Mouse (Mus musculus) lung, postnatal 10 days (tissue): ENCODE measurements around the gene Pcyt1a.
A peak's percentile ranks its signal among the peaks of the same experiment; 100 is the strongest.
"Not testable (repeated sequence)": the region's sequence is repeated elsewhere in the genome, so short reads cannot be mapped to it uniquely, and the experiment has no call there.

Experiments used
- DNase-seq: peaks from one replicate; pipeline ENCODE4 v3.0.0; 2021

Gene Pcyt1a

DNA sequence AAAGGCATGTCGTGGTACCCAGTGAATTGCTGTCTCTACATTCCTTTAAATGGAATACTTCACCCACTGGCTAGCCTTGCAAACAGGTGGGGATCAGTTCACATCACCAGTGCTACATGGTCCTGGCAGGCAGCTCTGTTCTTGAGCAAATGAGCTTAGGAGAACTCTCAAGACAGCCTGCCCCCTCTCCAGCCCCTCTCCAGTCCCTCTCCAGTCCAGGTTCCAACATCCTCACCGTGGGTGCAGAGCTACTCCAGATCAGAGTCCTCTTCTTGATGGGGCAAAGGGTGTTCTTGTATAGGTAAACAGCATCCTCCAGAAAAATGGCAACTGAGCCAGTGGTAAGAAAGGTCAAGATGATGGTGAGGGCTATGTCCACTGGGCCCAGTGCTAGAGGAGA, 48.7 kb downstream of the Pcyt1a start:
- DNase-seq, result no peak

DNA sequence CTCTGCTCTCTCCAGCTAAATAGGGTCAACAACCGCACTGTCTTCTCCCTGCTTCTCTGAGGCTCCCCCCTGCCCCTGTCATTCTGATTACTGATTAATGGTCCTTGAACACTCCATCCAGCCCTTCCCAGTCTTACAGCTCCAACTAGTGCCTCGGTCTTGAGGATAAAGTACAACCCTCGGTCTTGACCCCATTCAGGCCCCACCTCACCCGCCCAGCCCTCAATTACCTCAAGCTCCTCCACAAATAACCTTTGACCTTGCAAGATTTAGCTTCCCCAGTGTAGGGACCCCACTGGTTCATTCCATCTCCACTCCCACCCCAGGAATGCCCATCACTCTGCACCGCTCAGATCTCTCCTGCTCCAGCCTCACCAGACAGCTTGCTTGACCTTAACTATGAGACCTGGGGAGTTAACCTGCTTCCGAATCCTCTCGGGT, 53.7 kb downstream of the Pcyt1a start:
- DNase-seq, result no peak

DNA sequence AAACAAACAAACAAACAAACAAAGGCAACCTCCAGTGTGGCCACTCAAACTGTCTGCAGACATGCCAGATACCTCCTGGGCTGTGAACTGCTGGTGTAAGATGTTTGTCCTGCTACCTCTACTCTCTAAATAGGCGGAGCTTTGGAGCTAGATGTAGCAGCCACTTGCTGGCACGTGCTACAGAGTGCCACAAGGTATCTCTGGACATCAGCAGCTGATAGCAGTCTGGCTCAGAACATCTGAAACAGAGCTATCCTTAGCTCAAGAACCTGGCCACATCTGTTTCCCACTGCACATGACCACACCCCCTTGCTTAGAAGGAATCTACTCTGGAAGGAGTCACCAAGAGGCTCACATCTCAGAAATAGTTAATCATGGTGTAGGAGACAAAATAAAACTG, 54.5 kb downstream of the Pcyt1a start:
- no peak for DNase-seq

DNA sequence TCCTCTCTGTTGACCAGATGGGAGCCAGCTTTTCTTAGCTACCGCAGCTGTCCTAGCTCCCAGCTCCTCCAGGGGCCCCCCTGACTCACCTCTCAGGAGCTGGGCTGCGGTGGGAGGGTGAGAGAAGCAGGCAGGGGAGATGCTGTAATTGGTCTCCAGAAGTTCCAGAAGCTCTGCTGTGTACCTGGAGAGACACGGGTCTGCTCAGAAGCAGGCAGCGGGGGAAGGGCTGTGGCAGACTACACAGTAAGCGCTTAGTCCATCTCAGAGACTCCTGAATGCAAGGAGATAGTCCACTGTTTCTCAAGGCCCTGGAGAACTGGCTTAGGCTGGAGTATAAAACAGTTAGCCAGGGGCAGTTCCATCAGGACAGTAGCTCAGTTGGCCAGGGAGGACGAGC, 55.3 kb downstream of the Pcyt1a start:
- DNase-seq, result no peak

DNA sequence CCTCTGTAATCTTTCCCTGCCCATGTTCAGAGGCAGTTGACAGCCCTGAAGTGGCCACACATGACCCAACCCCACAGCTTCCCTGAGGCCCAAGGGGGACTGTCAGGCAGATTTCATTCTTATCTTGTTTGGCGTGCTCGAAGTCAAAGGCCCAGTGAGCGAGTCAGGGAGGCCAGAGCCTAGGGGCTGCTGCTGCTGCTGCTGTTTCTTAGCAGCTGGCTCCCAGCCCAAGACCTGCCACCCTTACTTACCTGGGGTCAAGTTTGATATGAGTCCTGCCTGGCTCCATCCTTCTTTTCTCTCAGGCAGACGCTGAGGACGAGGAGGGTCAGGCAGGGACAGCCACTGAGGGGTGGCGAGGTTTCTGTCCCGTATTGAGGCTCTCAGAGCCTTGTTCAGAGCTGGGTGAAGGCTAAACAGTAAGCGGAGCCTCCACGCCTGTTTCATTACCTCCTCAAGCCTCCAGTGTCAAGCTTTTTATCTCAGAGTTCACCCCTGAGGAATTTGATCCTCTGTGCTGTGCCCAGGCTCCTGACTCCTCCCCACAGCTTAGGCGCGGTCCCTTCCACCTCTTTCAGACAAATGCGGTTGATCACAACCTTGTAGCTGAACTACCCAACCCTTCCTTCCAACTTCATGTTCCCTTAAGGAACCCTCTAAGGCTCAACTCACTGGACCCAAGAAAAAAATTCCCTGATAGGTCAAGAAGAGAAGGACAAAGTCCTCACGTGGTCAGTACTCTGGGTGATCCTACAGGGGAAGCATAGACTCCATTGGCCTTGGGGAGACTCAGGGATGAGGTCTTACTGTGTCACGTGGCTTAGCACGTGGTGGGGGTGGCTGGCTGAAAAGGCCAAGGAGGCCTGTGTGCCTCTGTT, 56.8 kb downstream of the Pcyt1a start, which contains the start of gene Slc51a:
Gene Slc51a, minus strand, starts transcription at position 646 of the 878 bp plus-strand sequence.
- DNase-seq, result no peak

DNA sequence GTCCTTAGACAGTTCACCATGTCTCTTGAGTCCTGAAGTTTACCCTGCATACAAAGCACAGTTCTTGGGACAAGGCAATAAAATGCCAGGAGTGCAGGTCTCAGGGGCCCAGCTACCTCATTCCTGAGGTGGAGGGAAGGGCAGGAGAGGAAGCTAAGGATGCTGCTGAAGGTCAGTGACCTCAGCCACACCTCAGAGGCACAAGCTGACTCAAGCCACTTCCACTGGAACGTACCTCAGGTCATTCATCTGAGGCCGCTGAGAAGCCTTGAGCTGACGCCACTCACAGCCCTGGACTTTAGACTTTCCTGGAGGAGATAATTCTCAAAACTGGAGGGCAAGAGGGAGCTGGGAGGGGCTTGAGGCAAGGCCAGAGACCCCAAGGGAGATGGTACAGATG, 58.2 kb downstream of the Pcyt1a start:
- DNase-seq, result no peak

DNA sequence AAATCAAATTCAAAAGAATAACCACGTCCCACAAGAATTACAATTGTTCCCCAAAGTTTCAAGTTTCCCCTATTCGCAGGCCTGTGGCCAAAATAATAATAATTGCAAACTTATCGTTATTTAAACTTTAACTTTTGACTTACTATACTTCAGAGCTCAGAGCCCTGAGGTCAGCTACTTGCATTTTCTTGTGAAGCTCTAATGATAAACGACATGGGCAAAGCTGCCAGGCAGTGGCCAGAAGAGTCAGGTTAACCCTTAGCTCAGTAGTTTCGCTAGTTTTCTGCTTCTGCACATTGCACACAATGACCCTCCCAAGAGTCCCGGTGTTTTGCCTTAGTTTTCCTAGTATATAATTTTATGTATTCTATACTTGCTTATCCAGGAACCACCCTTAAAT, 63.6 kb downstream of the Pcyt1a start:
- DNase-seq, result not testable (repeated sequence)

DNA sequence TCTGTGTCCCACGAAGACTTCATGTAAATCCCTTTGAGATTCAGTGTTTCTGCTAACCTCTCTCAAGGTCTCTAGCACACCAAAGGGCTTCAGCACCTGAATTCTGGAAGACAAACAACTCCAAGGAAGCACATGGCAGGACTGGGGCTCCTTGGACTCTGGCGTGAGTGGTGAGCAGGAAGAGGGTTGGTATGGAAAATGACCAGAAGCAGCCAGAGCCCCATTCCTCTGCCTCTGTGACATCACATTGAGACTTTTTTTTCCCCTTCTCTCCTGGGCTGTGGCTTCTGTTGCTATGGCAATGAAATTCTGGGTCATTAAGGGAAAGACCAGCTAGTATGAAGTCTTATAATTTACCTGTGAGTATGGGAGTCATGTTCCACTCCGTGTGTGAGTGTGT, 65.2 kb downstream of the Pcyt1a start, which contains the start of gene Zdhhc19:
Gene Zdhhc19, plus strand, starts transcription at position 301 of the 400 bp plus-strand sequence.
- no peak for DNase-seq

DNA sequence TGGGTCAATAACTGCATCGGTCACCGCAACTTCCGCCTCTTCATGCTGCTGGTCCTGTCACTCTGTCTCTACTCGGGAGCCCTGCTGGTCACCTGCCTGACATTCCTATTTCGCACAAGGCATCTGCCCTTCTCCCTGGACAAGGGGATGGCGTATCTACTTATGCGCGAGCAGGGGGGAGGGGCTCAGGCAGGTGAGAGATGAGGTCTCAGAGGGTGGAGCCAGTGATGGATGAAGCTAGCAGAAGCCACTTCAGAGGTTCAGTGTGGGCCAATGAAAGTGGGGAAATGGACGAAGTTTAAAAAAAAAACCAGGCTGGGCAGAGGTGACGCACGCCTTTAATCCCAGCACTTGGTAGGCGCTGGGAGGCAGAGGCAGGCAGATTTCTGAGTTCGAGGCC, 68.3 kb downstream of the Pcyt1a start:
- DNase-seq, result no peak

DNA sequence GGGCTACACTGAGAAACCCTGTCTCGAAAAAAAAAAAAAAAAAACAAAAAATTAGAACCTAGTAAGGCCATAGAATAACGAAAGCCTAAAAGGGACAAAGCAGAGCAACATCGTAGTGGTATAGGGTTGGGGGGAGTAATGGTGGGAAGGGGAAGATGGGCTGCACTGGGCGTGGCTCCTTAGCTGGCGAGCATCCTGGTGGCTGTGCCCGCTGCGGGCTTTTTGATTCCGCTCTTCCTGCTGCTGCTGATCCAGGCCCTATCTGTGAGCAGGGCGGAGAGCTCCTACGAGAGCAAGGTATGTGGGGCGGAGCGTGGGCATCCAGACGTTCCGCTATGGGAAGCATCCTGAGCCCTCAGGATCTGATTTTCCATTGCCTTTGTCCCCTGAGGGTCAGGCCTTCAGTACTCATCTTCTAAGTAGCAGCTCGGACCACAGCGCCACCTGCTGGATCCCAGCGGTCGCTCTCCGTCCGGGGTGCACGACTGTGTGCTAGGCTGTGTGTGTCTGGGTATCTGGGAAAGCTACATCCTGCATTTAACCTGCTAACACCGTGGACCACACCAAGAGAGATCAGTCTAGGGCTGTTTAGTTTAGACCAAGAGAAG, 68.8 kb downstream of the Pcyt1a start:
- DNase-seq, result peak; percentile 88

DNA sequence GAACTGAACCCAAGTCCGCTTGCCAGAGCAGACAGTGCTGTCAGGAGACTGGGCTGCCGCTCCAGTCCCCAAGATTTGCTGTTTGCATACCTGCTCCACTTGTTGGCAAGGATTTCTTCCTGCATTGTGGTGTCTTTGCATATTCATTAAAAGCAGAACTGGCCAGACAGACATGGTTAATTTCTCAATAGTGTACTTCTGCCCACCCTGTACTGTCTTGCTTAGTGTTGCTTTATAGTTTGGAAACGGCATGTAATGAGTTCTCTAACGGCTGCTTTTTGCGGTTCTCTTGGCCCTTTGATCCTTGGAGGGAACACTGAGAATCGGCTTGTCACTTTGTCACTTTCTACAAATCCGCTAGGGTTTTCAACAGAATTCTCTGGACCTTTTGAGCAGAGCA, 70.7 kb downstream of the Pcyt1a start:
- DNase-seq, result no peak

DNA sequence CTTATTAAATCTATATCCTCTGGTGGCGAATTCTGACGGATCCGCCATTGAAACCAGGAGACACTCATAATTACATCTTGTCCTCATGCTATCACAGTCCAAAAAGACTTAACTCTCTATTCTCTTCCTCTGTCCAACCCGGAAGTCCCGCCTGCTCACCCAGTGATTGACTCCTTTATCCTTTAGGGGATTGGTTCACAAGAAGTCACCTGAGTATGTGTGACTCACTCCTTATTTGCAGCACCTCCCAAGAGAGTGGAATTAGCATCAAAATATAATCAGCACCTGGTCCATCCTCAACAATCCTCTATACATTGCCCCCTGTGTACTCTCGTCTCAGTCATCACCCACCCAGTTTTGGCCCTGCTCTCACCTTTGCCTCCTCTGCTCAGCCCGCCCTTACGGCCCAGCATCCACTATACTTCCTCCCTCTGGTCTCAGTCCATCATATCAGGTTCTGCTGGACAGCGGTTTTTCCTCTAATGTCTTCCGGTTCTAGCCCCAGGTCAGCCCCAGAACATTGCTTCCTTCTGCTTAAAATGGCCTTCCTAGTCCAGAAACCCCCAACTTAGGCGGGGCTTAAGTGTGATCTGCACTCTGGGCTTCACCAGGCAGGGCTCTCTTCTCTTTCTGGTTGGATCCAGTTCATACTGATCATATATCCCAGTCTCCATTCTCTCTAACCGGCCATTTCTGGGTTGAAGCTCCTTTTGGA, 72.1 kb downstream of the Pcyt1a start:
- DNase-seq, result no peak

DNA sequence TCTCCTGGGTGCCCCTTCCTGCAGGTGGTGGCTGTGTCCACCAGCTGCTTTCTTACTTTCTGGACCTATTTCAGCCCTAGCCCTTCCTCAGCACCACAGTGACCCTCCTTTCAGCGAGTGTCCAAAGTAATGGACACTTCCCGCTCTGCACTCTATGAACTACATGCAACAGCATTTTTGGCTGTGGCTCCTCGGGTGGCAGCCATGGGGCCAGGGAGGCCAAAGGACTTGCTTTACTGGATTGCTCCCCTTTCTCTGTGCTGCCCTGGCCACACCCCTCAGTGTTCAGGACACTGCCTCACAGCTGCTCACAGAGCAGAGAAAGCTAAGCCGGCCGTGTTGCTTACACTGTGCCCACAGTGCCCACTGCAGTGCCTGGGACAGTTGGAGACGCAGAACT, 72.9 kb downstream of the Pcyt1a start:
- no peak for DNase-seq

DNA sequence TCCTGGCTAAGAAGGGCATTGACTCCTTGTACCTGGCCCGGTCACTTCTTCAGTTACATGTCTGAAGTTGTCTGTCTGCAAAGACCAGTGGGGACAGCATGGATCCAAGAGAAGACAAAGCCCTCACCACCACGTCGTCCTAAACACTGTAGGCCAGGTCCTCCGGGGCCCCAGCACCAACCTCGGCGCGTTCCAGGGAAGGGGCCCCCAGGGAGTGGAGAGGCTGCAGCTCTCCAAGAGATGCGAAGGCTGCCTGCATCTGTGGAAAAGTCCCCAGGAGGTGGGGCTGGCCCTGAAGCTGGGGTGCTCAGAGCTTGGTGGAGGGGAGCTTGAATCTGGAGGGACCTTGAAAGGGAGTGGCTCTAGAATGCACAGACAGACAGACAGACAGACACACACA, 75.6 kb downstream of the Pcyt1a start:
- no peak for DNase-seq

DNA sequence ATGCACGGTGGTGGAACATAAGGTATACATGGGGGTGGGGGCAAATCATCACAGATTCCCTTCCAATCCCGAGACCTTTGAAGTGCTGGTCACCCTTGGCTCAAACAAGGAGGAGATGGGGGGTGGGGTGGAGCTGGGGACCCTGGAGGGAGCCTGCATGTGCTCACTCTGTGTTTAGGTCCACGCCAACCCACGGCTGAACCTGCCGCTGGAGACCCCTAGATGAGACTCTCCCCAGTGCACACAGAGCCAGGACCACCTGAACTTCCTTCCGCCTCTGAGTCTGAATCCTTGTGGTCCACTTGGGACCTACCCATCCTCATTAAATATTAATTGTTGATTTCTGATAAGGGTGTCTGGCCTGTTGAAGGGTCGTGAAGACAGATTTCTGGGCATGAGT, 76.1 kb downstream of the Pcyt1a start:
- no peak for DNase-seq

DNA sequence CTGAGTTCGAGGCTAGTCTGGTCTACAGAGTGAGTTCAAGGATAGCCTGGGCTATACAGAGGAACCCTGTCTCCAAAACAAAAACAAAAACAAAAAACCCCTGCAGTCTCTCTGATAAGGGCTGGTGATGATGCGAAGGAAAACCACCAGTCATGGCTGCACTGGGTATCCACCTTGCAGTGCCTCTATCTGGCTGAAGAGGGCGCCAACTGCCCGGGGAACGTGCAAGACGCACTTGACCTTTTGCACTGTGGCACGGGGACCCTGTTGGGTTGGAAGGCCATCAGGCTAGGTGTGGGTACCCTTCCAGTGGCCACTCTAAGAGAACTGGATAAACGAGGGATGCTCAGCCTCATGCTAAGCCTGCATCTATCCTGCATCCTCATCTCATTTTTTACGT, 76.7 kb downstream of the Pcyt1a start:
- peak; percentile 64 for DNase-seq

DNA sequence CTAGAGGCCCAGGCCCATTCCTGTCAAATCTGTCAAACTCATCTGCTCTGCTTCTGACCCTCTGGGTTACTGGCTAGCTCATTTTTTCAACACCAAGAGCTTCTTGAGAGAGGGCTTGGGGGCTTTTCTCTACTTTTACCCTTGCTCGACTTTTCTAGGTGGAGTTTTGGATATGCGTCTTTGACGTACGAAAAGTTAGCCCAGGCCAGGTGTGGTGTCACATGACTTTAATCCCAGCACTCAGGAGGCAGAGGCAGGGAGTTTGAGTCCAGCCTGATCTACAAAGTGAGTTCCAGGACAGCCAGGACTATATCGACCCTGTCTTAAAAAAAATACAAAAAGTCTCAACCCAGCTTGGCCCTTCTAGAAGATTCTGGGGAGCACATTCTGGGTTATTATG, 77.3 kb downstream of the Pcyt1a start:
- DNase-seq, result no peak

DNA sequence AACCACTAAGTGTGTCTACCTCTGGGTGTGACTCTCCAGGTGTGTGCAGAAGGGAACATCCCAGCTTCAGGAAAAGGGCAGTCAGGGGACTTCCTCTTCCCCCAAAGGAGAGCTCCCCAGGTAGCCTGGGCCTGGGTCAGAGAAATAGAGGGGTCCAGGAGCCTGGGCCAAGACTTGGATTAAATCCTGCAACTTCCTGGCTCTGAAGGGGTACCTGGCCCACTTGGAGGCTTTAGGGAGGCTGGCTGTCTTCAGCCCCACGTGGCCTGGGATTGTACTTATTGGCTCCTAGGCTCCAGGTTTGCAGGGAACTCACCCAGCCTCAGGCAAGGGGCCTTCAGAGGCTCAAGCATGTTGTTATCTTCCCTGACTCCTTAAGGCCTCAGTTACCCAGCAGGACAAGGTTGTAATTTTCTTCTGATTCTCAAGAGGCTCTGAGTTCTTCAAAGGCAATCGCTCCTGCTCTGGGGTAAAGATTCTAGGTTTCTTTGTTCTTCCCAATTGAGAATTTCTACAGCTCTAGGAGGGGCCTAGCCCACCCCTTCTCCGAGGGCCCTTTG, 77.9 kb downstream of the Pcyt1a start:
- DNase-seq, result no peak

DNA sequence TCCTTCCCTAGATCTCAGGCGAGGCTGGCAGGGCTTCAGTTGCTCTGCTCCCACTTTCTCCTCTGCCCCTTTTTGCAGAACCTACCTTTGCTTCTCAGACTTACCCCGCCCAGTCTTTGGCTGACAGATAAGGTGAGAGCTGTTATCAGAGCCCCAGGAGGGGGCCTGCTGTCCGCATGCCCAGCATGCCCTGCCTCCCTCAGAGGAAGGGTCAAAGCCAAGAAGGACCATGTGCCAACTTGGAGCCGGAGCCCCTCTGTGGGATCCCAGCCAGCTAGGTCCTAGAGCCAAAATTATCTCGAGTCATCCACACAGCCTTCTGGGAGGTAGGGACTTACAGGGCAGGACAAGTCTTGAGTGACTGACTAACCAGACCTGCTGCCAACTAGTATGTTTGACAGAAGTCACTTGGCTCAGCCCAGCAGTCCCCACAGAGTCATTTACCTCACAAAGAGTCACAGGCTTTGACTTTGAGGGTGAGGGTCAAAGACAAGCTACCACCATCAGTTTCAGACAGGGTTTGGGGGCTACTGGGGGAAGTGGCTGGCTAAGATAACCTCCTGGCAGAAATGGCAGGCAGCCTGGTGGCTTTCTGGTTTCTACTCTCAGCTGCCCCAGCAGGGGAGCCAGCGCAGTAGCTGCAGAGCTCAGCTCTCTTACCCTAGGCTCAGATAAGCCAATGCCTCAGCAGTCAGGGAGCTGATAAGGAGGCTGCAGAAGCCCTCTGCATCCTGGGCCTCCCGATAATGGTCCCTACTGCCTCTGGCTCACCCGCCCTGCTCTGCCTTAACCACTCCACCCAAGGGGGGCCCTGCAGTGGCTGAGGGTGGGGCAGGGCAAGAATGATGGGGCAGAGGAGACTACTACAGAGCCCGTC, 78.6 kb downstream of the Pcyt1a start:
- DNase-seq, result no peak

DNA sequence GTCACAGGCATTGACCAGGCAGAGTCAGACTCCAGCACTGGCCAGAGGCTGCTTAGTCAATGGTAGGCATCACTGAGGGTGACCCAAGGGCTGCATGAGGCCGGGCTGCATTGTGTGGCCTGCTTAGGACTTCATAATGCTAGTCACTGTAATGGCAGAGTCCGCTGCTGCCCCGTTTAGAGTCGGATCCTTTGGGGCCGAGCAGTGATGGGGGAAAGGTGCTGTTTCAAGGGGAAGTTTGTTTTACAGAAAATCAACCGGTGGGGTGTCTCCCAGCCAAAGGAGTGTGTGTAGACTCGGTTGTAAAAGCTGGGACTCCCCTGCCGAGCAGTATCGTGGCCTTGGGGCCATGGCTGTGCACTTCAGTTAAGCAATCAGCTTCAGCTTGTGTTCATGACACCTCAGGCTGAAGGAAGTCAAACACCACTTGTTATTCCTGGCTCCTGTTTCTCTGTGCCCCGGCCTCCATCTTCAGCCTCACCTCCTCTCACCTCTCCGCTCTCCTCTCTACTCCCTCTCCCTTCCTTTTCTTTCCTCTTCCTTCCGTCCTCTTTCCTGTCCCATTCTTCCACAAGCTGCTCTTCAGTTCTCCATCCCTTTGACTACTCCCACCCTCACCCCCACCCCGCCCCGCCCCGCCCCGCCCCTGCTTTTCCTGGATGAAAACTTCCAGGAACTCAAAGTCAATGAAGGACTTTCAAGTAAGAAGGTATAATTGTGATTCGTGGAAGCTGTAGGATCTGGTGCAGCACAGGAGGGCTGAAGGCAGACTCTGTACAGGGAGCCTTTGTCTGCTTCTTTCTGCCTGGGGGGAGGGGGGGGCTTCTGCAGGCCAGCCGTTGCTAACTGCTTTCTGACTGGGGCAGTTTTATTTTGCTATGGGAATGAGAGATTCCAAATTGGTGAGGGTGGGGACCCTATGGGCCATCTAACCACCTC, 79.9 kb downstream of the Pcyt1a start:
- no peak for DNase-seq

DNA sequence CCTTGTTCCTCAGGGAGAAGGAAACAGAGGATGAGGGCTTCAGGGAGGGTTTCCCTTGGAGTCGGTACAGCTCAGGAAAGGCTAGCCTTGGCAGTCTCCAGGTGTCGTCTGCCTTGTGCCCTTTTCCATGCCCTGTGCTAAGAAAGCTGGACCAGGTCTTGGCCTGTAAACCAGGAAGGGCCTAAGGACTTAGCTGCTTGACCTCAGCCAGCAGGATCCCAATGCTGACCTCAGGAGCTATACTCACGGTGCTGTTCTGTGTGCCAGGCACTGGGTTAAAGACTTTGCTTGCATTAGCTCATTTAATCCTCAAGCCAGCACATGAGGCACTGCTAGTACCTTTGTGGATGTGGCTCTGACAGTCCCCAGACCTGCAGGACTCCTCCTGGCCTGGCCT, 80.6 kb downstream of the Pcyt1a start:
- DNase-seq, result no peak
